Mouse (Mus musculus): ENCODE measurements around the gene Slc17a4. TPM values are rescaled to one million over a fixed set of nuclear protein-coding genes. Genes with fewer than 3 reads are reported as not detected.
A peak's percentile ranks its signal among the peaks of the same experiment; 100 is the strongest.

The Slc17a4 gene
- polyA plus RNA-seq, 1 experiment from 2014 or later: 0.10 TPM

- Histone ChIP-seq H3K36me3 (ENCODE audit: control insufficient read depth, insufficient read depth, low read length) (no peaks in the 10 kb centered on the region), H3K27me3 (replicated peaks; ENCODE audit: control insufficient read depth, insufficient read depth, low read length) (no peaks in the 10 kb centered on the region), H3K9me3 (ENCODE audit: control insufficient read depth, low read length) (no peaks in the 10 kb centered on the region), H3K27ac (replicated peaks; ENCODE audit: low read depth, low read length) (no peak overlapping the region), H3K9ac (ENCODE audit: low read depth, low read length) (no peak overlapping the region), H3K4me1 (ENCODE audit: control insufficient read depth, insufficient read depth, low read length) (0 out of 2 replicates have a peak, but pooled peaks cover 4% of the 10 kb centered on the region), H3K4me2 (ENCODE audit: low read depth, low read length) (no peak overlapping the region), H3K4me3 (ENCODE audit: low read depth, low read length) (no peak overlapping the region)
- WGBS: 78% methylated on average over 9 of the region's 9 CpGs
- DNase-seq (ENCODE audit: low spot score): peak; percentile 14
- ATAC-seq (ENCODE audit: low read depth): no peak
These were observed 50.1 kb downstream of the Slc17a4 start for GRCm38 (mm10) chr13:23864711-23865110.

- Histone ChIP-seq H3K4me1 (ENCODE audit: control insufficient read depth, insufficient read depth, low read length) (0 out of 2 replicates have a peak, but pooled peaks cover 4% of the 10 kb centered on the region), H3K4me2 (ENCODE audit: low read depth, low read length) (no peak overlapping the region), H3K36me3 (ENCODE audit: control insufficient read depth, insufficient read depth, low read length) (no peaks in the 10 kb centered on the region), H3K9me3 (ENCODE audit: control insufficient read depth, low read length) (no peaks in the 10 kb centered on the region), H3K27ac (replicated peaks; ENCODE audit: low read depth, low read length) (no peak overlapping the region), H3K4me3 (ENCODE audit: low read depth, low read length) (no peak overlapping the region), H3K27me3 (replicated peaks; ENCODE audit: control insufficient read depth, insufficient read depth, low read length) (no peaks in the 10 kb centered on the region), H3K9ac (ENCODE audit: low read depth, low read length) (no peak overlapping the region)
- DNase-seq (ENCODE audit: low spot score) (no peak), ATAC-seq (ENCODE audit: low read depth) (no peak)
These were observed 53.0 kb downstream of the Slc17a4 start for GRCm38 (mm10) chr13:23861815-23862214.

GRCm38 (mm10) chr13:23856401-23856800 is 58.4 kb downstream of the Slc17a4 start:
- no peak overlapping the region for H3K27ac ChIP-seq (replicated peaks; ENCODE audit: low read depth, low read length)
- no peaks in the 10 kb centered on the region for H3K9me3 ChIP-seq (ENCODE audit: control insufficient read depth, low read length)
- H3K36me3 ChIP-seq (ENCODE audit: control insufficient read depth, insufficient read depth, low read length): no peaks in the 10 kb centered on the region
- H3K4me3 ChIP-seq (ENCODE audit: low read depth, low read length): no peak overlapping the region
- DNase-seq (ENCODE audit: low spot score) (no peak), ATAC-seq (ENCODE audit: low read depth) (no peak)
- WGBS: 49% methylated on average over 3 of the region's 3 CpGs
- H3K27me3 ChIP-seq (replicated peaks; ENCODE audit: control insufficient read depth, insufficient read depth, low read length): no peaks in the 10 kb centered on the region
- H3K4me2 ChIP-seq (ENCODE audit: low read depth, low read length): no peak overlapping the region
- H3K4me1 ChIP-seq (ENCODE audit: control insufficient read depth, insufficient read depth, low read length): no peaks in the 10 kb centered on the region
- no peak overlapping the region for H3K9ac ChIP-seq (ENCODE audit: low read depth, low read length)

- 85% methylated on average over 2 of the region's 2 CpGs for WGBS
- no peak overlapping the region for H3K27ac ChIP-seq (replicated peaks; ENCODE audit: low read depth, low read length)
- H3K9me3 ChIP-seq (ENCODE audit: control insufficient read depth, low read length): no peaks in the 10 kb centered on the region
- no peak overlapping the region for H3K4me2 ChIP-seq (ENCODE audit: low read depth, low read length)
- H3K36me3 ChIP-seq (ENCODE audit: control insufficient read depth, insufficient read depth, low read length): no peaks in the 10 kb centered on the region
- ATAC-seq (ENCODE audit: low read depth) (no peak), DNase-seq (ENCODE audit: low spot score) (no peak)
- H3K4me1 ChIP-seq (ENCODE audit: control insufficient read depth, insufficient read depth, low read length): no peaks in the 10 kb centered on the region
- H3K4me3 ChIP-seq (ENCODE audit: low read depth, low read length): no peak overlapping the region
- H3K9ac ChIP-seq (ENCODE audit: low read depth, low read length): no peak overlapping the region
- H3K27me3 ChIP-seq (replicated peaks; ENCODE audit: control insufficient read depth, insufficient read depth, low read length): no peaks in the 10 kb centered on the region
These were observed 65.5 kb downstream of the Slc17a4 start for GRCm38 (mm10) chr13:23849299-23849698.

Small RNAs within 50 kb of the gene (microRNA-seq; reads per million reads assigned to microRNA genes)
- gene Gm44344 (ENCODE audit: borderline number of aligned reads): not detected

Other genes starting within 250 kb of the Slc17a4 start
- gene Hist1h2ac, start 231.1 kb downstream of the Slc17a4 start, polyA plus RNA-seq (2014; fragmentation: Nextera tagmentation; extraction: Ambion mirVana): 1.2 and 1.3 TPM in 2 replicates
- 52.7 and 78.2 TPM in 2 replicates for gene Hist1h2bc, start 230.8 kb downstream of the Slc17a4 start, polyA plus RNA-seq (2014; fragmentation: Nextera tagmentation; extraction: Ambion mirVana)
- 0.19 and 0.31 TPM in 2 replicates for gene Hist1h1t, start 219.2 kb downstream of the Slc17a4 start, polyA plus RNA-seq (2014; fragmentation: Nextera tagmentation; extraction: Ambion mirVana)
- gene Hist1h4c, start 216.6 kb downstream of the Slc17a4 start, polyA plus RNA-seq (2014; fragmentation: Nextera tagmentation; extraction: Ambion mirVana): 5.7 and 5.8 TPM in 2 replicates
- 9.6 and 10.3 TPM in 2 replicates for gene Hfe, start 204.2 kb downstream of the Slc17a4 start, polyA plus RNA-seq (2014; fragmentation: Nextera tagmentation; extraction: Ambion mirVana)
- 36.1 and 37.8 TPM in 2 replicates for gene Hist1h1c, start 176.2 kb downstream of the Slc17a4 start, polyA plus RNA-seq (2014; fragmentation: Nextera tagmentation; extraction: Ambion mirVana)
- gene Hist1h3c, start 169.4 kb downstream of the Slc17a4 start, polyA plus RNA-seq (2014; fragmentation: Nextera tagmentation; extraction: Ambion mirVana): 5.1 and 7.5 TPM in 2 replicates
- 1.2 and 2.1 TPM in 2 replicates for gene Hist1h2bb, start 168.3 kb downstream of the Slc17a4 start, polyA plus RNA-seq (2014; fragmentation: Nextera tagmentation; extraction: Ambion mirVana)
- gene Hist1h2ab, start 163.9 kb downstream of the Slc17a4 start, polyA plus RNA-seq (2014; fragmentation: Nextera tagmentation; extraction: Ambion mirVana): 30.2 and 32.6 TPM in 2 replicates
- 6.6 and 11.5 TPM in 2 replicates for gene Hist1h3b, start 162.7 kb downstream of the Slc17a4 start, polyA plus RNA-seq (2014; fragmentation: Nextera tagmentation; extraction: Ambion mirVana)
- 3.5 and 4.7 TPM in 2 replicates for gene Hist1h4b, start 158.0 kb downstream of the Slc17a4 start, polyA plus RNA-seq (2014; fragmentation: Nextera tagmentation; extraction: Ambion mirVana)
- gene Hist1h4a, start 153.8 kb downstream of the Slc17a4 start, polyA plus RNA-seq (2014; fragmentation: Nextera tagmentation; extraction: Ambion mirVana): 0.68 and 0.74 TPM in 2 replicates
- gene Hist1h3a, start 152.6 kb downstream of the Slc17a4 start, polyA plus RNA-seq (2014; fragmentation: Nextera tagmentation; extraction: Ambion mirVana): 3.7 and 4.9 TPM in 2 replicates
- 3.2 and 3.5 TPM in 2 replicates for gene Hist1h1a, start 151.3 kb downstream of the Slc17a4 start, polyA plus RNA-seq (2014; fragmentation: Nextera tagmentation; extraction: Ambion mirVana)
- gene Trim38, start 145.1 kb downstream of the Slc17a4 start, polyA plus RNA-seq (2014; fragmentation: Nextera tagmentation; extraction: Ambion mirVana): 0.31 TPM in 1 of 2 replicates, not detected in the other
- gene Slc17a2, start 108.0 kb downstream of the Slc17a4 start, polyA plus RNA-seq (2014; fragmentation: Nextera tagmentation; extraction: Ambion mirVana): not detected in 2 replicates
- 0.52 and 0.56 TPM in 2 replicates for gene Slc17a3, start 75.6 kb downstream of the Slc17a4 start, polyA plus RNA-seq (2014; fragmentation: Nextera tagmentation; extraction: Ambion mirVana)
- gene Slc17a1, start 47.3 kb downstream of the Slc17a4 start, polyA plus RNA-seq (2014; fragmentation: Nextera tagmentation; extraction: Ambion mirVana): not detected in 2 replicates
- not detected in 2 replicates for gene Hist1h2ba, start 19.1 kb upstream of the Slc17a4 start, polyA plus RNA-seq (2014; fragmentation: Nextera tagmentation; extraction: Ambion mirVana)
- not detected in 2 replicates for gene Hist1h2aa, start 19.5 kb upstream of the Slc17a4 start, polyA plus RNA-seq (2014; fragmentation: Nextera tagmentation; extraction: Ambion mirVana)
- gene Scgn, start 76.2 kb upstream of the Slc17a4 start, polyA plus RNA-seq (2014; fragmentation: Nextera tagmentation; extraction: Ambion mirVana): 0.32 and 0.38 TPM in 2 replicates

Data from embryonic facial prominence, embryonic 14.5 days (tissue).